14 mouse cellular contexts compared by ENCODE assay signal in genomic region chr19:48240960-48241359, GRCm38 (mm10). TPM values are rescaled to one million over a fixed set of nuclear protein-coding genes. Genes with fewer than 3 reads are reported as not detected.
A peak's percentile ranks its signal among the peaks of the same experiment; 100 is the strongest.
DNase-seq lines count a peak whose midpoint lies in the region; ATAC-seq lines count a peak whose summit lies in the region.
"Had no signal": no experiment of that assay in that cellular context is flagged by ENCODE, and none has a peak within 500 bp of the region (broad histone marks: within the 10 kb centered on the region; RNA-seq: fewer than 3 reads in every experiment).

No protein-coding gene starts in this region.

- peak; percentile 62 for ATAC-seq in hindbrain, embryonic 13.5 days (ENCODE audit: low FRiP score)
- ATAC-seq in midbrain, embryonic 13.5 days = peak; percentile 29; the same call in 1 of the 2 replicates
- ATAC-seq in erythroblast, adult 5-6 weeks (replicated peaks; ENCODE audit: low FRiP score, poor library complexity, severe bottlenecking) = no peak

- intact Hi-C loops in left cerebral cortex, postnatal 14 days (cut with DNase I) = no loop called here
- intact Hi-C loops in left cerebral cortex, postnatal 36 days (cut with DNase I) = no loop called here

- no peak overlapping the region for H3K27ac ChIP-seq in hindbrain, embryonic 13.5 days
- no peak overlapping the region for H3K27ac ChIP-seq in midbrain, embryonic 13.5 days
- H3K27ac ChIP-seq: embryonic facial prominence, embryonic 12.5 days; gastrocnemius, adult 2 months had no signal

- H3K4me2 ChIP-seq in hindbrain, embryonic 13.5 days = no peak overlapping the region
- H3K4me2 ChIP-seq in midbrain, embryonic 13.5 days (replicated peaks) = no peak overlapping the region
- H3K4me2 ChIP-seq: embryonic facial prominence, embryonic 12.5 days had no signal

- no peaks in the 10 kb centered on the region for H3K9me3 ChIP-seq in hindbrain, embryonic 13.5 days
- H3K9me3 ChIP-seq in midbrain, embryonic 13.5 days = no peaks in the 10 kb centered on the region
- H3K9me3 ChIP-seq: embryonic facial prominence, embryonic 12.5 days had no signal

- peak; percentile 37 to 62 for DNase-seq in left cerebral cortex, postnatal 14 days (ENCODE audit: low spot score in 2 of 2)
- no peak for DNase-seq in left cerebral cortex, postnatal 36 days (ENCODE audit: low spot score in 2 of 2)
- DNase-seq in embryo, embryonic 11.5 days (ENCODE audit: low read depth, low spot score) = peak; percentile 4
- no peak for DNase-seq in adrenal gland, postnatal 36 days
- DNase-seq in lung, postnatal 4 days = no peak
- DNase-seq: gastrocnemius, adult 2 months; heart, postnatal 10 days; lung, adult 2 months; thymus, adult 18-20 months had no signal

- H3K36me3 ChIP-seq in hindbrain, embryonic 13.5 days = no peaks in the 10 kb centered on the region
- H3K36me3 ChIP-seq in midbrain, embryonic 13.5 days = no peaks in the 10 kb centered on the region
- H3K36me3 ChIP-seq: embryonic facial prominence, embryonic 12.5 days had no signal

- H3K27me3 ChIP-seq in hindbrain, embryonic 13.5 days = peaks cover 16% of the 10 kb centered on the region
- peaks cover 7% of the 10 kb centered on the region; the same call in 1 of the 2 replicates for H3K27me3 ChIP-seq in midbrain, embryonic 13.5 days
- H3K27me3 ChIP-seq: CH12.LX had no signal

- no peak overlapping the region for H3K4me3 ChIP-seq in hindbrain, embryonic 13.5 days
- no peak overlapping the region for H3K4me3 ChIP-seq in midbrain, embryonic 13.5 days (replicated peaks)
- H3K4me3 ChIP-seq: embryonic facial prominence, embryonic 12.5 days; gastrocnemius, adult 2 months had no signal

- 24% methylated on average over 2 of the region's 2 CpGs for WGBS in hindbrain, embryonic 13.5 days
- WGBS in midbrain, embryonic 13.5 days = 28% methylated on average over 2 of the region's 2 CpGs

- peaks cover 30% of the 10 kb centered on the region for H3K4me1 ChIP-seq in hindbrain, embryonic 13.5 days (replicated peaks)
- H3K4me1 ChIP-seq in midbrain, embryonic 13.5 days (replicated peaks) = peaks cover 39% of the 10 kb centered on the region
- H3K4me1 ChIP-seq: embryonic facial prominence, embryonic 12.5 days had no signal

- no peak overlapping the region for H3K9ac ChIP-seq in hindbrain, embryonic 13.5 days
- no peak overlapping the region for H3K9ac ChIP-seq in midbrain, embryonic 13.5 days (replicated peaks)

RNA-seq across cellular contexts. Expression of gene Sorcs3, which starts 35.1 kb away (rescaled TPM):
- 10 to 100 TPM; 28.7 to 29.0 TPM for total RNA-seq in left cerebral cortex, postnatal 14 days (2021)
- 10 to 100 TPM; 40.4 to 41.5 TPM for total RNA-seq in left cerebral cortex, postnatal 36 days (2021)
- polyA plus RNA-seq in hindbrain, embryonic 13.5 days (2015; fragmentation: Nextera tagmentation; extraction: Ambion mirVana) = 10.9 and 12.9 TPM in 2 replicates
- 11.5 and 11.8 TPM in 2 replicates for polyA plus RNA-seq in midbrain, embryonic 13.5 days (2015; fragmentation: Nextera tagmentation; extraction: Ambion mirVana)
- not detected in 2 replicates for total RNA-seq in erythroblast, adult 5-6 weeks (2015; ENCODE audit: low replicate concordance)
- not detected in 2 replicates for total RNA-seq in erythroblast, adult 5-6 weeks (2017; ENCODE audit: low replicate concordance)
- total RNA-seq in adrenal gland, postnatal 36 days (2021) = not detected
- total RNA-seq: CH12.LX; gastrocnemius, adult 2 months had no signal

Comparison
In these comparisons a context has a peak if more than half of its experiments do, and no peak if none do; other contexts are left out.
1. DNase-seq: peak in left cerebral cortex, postnatal 14 days (2 of 2) and embryo, embryonic 11.5 days (single experiment); none in left cerebral cortex, postnatal 36 days (0 of 2), adrenal gland, postnatal 36 days (0 of 2) and lung, postnatal 4 days (0 of 2).
2. RNA of gene Sorcs3, which starts 35.1 kb away (total RNA-seq): 40.4 to 41.5 TPM in left cerebral cortex, postnatal 36 days and 28.7 to 29.0 TPM in left cerebral cortex, postnatal 14 days; not detected in erythroblast, adult 5-6 weeks and not detected in adrenal gland, postnatal 36 days; every median in the first group is over 10 times any median in the second.